Mouse (Mus musculus) neural tube, embryonic 13.5 days (tissue): ENCODE measurements around the gene Cab39. TPM values are rescaled to one million over a fixed set of nuclear protein-coding genes. Genes with fewer than 3 reads are reported as not detected.

Experiments
- ATAC-seq: fragments of 200-750 bp; cut with Nextera tagmentation; 2 replicates; pipeline ENCODE4 v1.8.0; 2017; ENCODE audit warnings: low read depth, mild to moderate bottlenecking, moderate TSS enrichment, moderate library complexity
- H3K27ac ChIP-seq: fragments of 300-500 bp; sonication (generic); replicated peaks from 2 replicates; pipeline ENCODE4 v1.5.1; 2015; ENCODE audit warnings: moderate library complexity, mild to moderate bottlenecking, inconsistent platforms
- H3K27me3 ChIP-seq: fragments of 300-500 bp; sonication (generic); 2 replicates; pipeline ENCODE4 v1.6.1; 2015; ENCODE audit warnings: mild to moderate bottlenecking, inconsistent platforms
- H3K36me3 ChIP-seq: fragments of 300-500 bp; sonication (generic); 2 replicates; pipeline ENCODE4 v1.6.1; 2015; ENCODE audit warnings: mild to moderate bottlenecking, inconsistent platforms
- H3K4me1 ChIP-seq: fragments of 300-500 bp; sonication (generic); replicated peaks from 2 replicates; pipeline ENCODE4 v1.6.1; 2015; ENCODE audit warnings: inconsistent platforms
- H3K4me2 ChIP-seq: fragments of 300-500 bp; sonication (generic); 2 replicates; pipeline ENCODE4 v1.6.1; 2015; ENCODE audit warnings: inconsistent platforms, mild to moderate bottlenecking, moderate library complexity
- H3K4me3 ChIP-seq: fragments of 300-500 bp; sonication (generic); 2 replicates; pipeline ENCODE4 v1.5.1; 2015; ENCODE audit warnings: mild to moderate bottlenecking, inconsistent platforms
- H3K9ac ChIP-seq: fragments of 300-500 bp; sonication (generic); 2 replicates; pipeline ENCODE4 v1.6.1; 2015; ENCODE audit warnings: moderate library complexity, mild to moderate bottlenecking, inconsistent platforms
- H3K9me3 ChIP-seq: fragments of 300-500 bp; sonication (generic); 2 replicates; pipeline ENCODE4 v1.6.1; 2016; ENCODE audit warnings: inconsistent platforms
- WGBS: fragments of 180-500 bp; shearing (Covaris S2); methylation state at CpG from one replicate; pipeline ENCODE4 v1.1.7; 2015; 5-methylcytosine and 5-hydroxymethylcytosine counted together
- polyA plus RNA-seq: library from polyadenylated mRNA; unstranded; fragments of >200 nt; fragmentation: Nextera tagmentation; extraction: Ambion mirVana; gene quantifications from 2 replicates; pipeline ENCODE4 v1.2.1, GENCODE M21; 2015

Gene Cab39
- polyA plus RNA-seq = 53.9 and 56.4 TPM in 2 replicates

DNA sequence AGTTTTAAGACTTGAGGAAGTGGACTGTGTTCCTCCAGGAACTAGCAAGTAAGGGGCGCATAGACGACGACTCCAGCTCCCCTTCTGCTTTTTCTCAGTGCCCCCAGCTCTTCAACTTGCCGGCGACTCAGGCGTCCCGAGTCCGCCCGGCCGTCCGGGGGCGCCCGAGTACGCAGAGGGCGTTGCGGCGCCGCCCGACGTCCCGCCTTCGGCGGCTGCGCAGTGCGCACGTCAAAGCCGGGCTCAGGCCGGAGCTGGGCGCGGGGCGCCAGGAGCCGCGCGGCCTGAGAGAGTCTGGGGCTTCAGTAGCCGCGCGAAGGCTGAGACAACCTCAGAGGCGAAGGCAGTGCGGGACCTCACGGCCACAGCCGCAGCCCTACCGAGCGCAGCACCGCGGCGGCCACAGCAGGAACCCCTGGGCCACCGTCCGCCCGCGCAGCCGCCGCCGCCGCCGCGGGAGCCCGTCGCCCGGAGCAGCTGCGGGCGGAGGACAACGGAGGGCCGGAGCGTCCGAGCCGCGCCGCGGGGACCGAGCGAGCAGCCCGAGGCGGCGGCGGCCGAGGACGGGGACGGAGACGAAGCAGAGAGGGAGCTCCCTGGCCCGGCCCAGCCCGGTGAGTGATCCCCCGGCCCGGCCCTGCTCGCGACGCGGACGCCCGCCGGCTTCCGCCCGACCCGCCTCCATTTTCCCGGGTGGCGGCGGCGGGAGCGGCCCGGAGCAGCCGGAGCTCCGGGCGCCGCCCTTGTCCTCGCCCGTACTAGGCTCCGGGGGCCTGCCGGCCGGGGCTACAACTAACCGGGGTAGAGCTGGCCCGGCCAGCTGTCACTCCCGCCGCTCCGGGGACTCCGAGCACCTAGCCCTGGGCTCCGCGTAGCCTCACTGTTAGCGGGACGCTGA is at the start of gene Cab39:
TSS of gene Cab39 (plus strand) at position 234 of the 898 bp plus-strand sequence.
- Histone ChIP-seq H3K27ac (peak within 1 kb of the TSS; percentile 96), H3K4me3 (peak within 1 kb of the TSS; percentile 98), H3K9ac (peak within 1 kb of the TSS; percentile 98), H3K4me2 (peak within 1 kb of the TSS; percentile 83), H3K4me1 (peaks cover 30% of the 10 kb centered on the region), H3K27me3 (no peaks in the 10 kb centered on the region), H3K9me3 (no peaks in the 10 kb centered on the region), H3K36me3 (peaks cover 4% of the 10 kb centered on the region; the same call in 1 of the 2 replicates)
- under 1% methylated on average over 106 of the region's 118 CpGs for WGBS
- peak; percentile 96 for ATAC-seq

DNA sequence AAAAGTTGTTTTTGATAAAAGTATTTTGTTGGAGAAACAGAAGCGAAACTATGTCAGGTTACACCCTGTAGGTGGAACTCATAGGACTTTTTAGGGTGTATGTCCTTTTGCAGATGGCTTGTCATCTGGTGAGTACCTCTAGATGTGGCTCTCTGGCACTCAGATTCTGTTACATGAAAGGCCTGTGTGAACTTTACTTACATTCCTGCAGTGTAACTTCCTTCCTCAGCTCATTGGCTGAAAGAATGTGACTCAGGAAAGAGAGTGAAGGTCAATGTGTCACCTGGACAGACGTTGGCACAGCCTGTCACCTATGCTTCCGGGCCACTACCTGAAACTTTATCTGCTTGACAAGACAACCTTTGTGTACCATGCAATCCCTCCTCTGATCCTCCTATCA is 48.7 kb upstream of the Cab39 start:
- Histone ChIP-seq H3K9me3 (no peaks in the 10 kb centered on the region), H3K27me3 (no peaks in the 10 kb centered on the region), H3K27ac (no peak overlapping the region), H3K9ac (no peak overlapping the region), H3K36me3 (no peaks in the 10 kb centered on the region), H3K4me1 (peaks cover 11% of the 10 kb centered on the region), H3K4me2 (no peak overlapping the region), H3K4me3 (no peak overlapping the region)
- ATAC-seq = no peak
- 93% methylated on average over 3 of the region's 3 CpGs for WGBS

- Histone ChIP-seq H3K27ac (no peak overlapping the region), H3K9ac (no peak overlapping the region), H3K9me3 (no peaks in the 10 kb centered on the region), H3K36me3 (no peaks in the 10 kb centered on the region), H3K4me1 (peaks cover 11% of the 10 kb centered on the region), H3K27me3 (no peaks in the 10 kb centered on the region), H3K4me3 (no peak overlapping the region), H3K4me2 (no peak overlapping the region)
- 90% methylated on average over 5 of the region's 5 CpGs for WGBS
- no peak for ATAC-seq
Observed at GRCm38 (mm10) chr1:85746511-85746910, 46.7 kb upstream of the Cab39 start.

DNA sequence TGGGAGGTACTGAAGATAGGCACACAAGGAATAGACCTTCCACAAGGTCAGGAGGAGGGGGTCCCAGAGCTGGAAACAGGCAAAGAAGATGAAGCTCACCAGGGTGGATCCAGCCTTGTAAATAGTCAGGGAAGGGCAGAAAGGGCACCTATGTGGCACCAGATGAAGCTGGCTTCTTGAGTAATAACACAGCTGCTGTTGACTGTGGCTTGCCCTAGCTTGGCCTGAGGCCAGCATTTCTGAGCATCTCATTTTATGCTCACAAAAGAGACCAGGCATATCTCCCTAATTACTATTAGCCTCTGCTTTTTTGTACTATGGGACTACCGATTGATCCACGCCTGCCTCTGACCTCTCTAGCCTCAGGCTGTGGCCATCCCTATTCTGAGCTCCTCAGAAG is 43.4 kb upstream of the Cab39 start:
- no peak for ATAC-seq
- 66% methylated on average over 2 of the region's 2 CpGs for WGBS
- Histone ChIP-seq H3K4me1 (no peaks in the 10 kb centered on the region), H3K36me3 (no peaks in the 10 kb centered on the region), H3K4me2 (no peak overlapping the region), H3K4me3 (no peak overlapping the region), H3K27ac (no peak overlapping the region), H3K27me3 (no peaks in the 10 kb centered on the region), H3K9me3 (no peaks in the 10 kb centered on the region), H3K9ac (no peak overlapping the region)

DNA sequence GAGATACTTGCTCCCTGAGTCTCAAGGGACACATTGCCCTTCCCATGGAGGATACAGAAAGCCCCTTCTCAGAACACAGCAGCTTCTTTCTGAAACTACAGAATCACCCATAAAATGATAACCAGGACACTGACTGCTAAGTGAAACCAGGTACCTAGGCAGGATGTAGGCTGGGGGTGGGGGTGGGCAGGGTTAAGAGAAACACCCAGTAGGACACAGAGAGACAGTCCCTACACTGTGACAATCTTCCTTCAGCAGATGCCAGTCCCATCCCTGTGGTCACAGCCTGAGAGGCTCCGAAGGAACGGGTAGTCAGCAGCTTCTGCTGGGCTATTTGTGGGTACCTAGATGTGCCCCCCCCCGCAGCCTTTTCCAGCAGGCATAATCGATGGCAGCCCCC is 42.6 kb upstream of the Cab39 start:
- Histone ChIP-seq H3K9me3 (no peaks in the 10 kb centered on the region), H3K27me3 (no peaks in the 10 kb centered on the region), H3K27ac (no peak overlapping the region), H3K4me2 (no peak overlapping the region), H3K4me1 (no peaks in the 10 kb centered on the region), H3K4me3 (no peak overlapping the region), H3K9ac (no peak overlapping the region), H3K36me3 (no peaks in the 10 kb centered on the region)
- WGBS = 90% methylated on average over 4 of the region's 4 CpGs
- no peak for ATAC-seq

- Histone ChIP-seq H3K4me3 (no peak overlapping the region), H3K9me3 (no peaks in the 10 kb centered on the region), H3K4me2 (no peak overlapping the region), H3K27me3 (no peaks in the 10 kb centered on the region), H3K9ac (no peak overlapping the region), H3K4me1 (no peaks in the 10 kb centered on the region), H3K27ac (no peak overlapping the region), H3K36me3 (no peaks in the 10 kb centered on the region)
- 68% methylated on average over 6 of the region's 6 CpGs for WGBS
- ATAC-seq = no peak
Observed at GRCm38 (mm10) chr1:85751494-85751893, 41.7 kb upstream of the Cab39 start.

DNA sequence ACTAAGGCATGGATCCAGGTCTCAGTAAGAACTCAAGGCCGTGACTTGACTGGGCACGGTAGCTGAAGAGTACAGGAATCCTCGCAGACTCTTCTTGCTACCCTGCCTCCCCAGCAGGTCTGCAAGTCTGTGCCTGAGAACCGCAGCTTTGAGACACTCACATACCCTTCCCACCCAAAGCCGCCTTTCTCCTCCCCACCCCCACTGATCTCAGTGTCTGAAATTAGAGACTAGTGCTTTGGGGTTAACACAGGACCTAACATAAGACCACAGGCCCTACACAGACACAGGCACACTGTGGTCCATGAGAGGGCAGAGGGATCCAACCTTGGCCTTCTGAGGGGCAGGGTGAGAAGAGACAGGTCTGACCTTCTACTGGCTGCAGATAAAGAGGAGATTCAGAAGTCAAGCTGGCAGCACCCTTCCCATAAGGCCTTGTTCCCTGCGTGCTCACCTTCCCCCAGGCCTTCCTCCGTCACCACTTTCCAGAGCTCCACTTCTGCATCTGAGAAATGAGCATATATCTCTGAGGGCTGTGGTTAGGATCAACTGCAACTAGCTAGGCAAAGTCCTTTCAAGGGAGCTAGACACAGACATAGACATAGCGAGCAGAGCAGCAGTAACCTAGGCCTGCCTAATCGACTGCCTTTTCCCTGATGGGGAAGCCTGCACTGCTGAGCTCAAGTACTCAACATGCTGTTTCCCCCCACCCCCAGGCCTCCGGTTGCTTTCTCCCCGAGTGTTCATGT is 41.1 kb upstream of the Cab39 start:
- ATAC-seq = no peak
- 85% methylated on average over 11 of the region's 11 CpGs for WGBS
- H3K27me3 ChIP-seq = no peaks in the 10 kb centered on the region
- H3K4me1 ChIP-seq = no peaks in the 10 kb centered on the region
- no peaks in the 10 kb centered on the region for H3K9me3 ChIP-seq
- H3K4me3 ChIP-seq = no peak overlapping the region
- H3K9ac ChIP-seq = no peak overlapping the region
- H3K36me3 ChIP-seq = no peaks in the 10 kb centered on the region
- no peak overlapping the region for H3K27ac ChIP-seq
- no peak overlapping the region for H3K4me2 ChIP-seq

GRCm38 (mm10) chr1:85757531-85758230 is 35.6 kb upstream of the Cab39 start:
- H3K9me3 ChIP-seq = no peaks in the 10 kb centered on the region
- no peak overlapping the region for H3K27ac ChIP-seq
- 0 out of 2 replicates have a peak, but pooled peaks cover 5% of the 10 kb centered on the region for H3K4me1 ChIP-seq
- H3K27me3 ChIP-seq = no peaks in the 10 kb centered on the region
- WGBS = 84% methylated on average over 6 of the region's 6 CpGs
- no peaks in the 10 kb centered on the region for H3K36me3 ChIP-seq
- no peak for ATAC-seq
- H3K4me2 ChIP-seq = no peak overlapping the region
- no peak overlapping the region for H3K4me3 ChIP-seq
- no peak overlapping the region for H3K9ac ChIP-seq

DNA sequence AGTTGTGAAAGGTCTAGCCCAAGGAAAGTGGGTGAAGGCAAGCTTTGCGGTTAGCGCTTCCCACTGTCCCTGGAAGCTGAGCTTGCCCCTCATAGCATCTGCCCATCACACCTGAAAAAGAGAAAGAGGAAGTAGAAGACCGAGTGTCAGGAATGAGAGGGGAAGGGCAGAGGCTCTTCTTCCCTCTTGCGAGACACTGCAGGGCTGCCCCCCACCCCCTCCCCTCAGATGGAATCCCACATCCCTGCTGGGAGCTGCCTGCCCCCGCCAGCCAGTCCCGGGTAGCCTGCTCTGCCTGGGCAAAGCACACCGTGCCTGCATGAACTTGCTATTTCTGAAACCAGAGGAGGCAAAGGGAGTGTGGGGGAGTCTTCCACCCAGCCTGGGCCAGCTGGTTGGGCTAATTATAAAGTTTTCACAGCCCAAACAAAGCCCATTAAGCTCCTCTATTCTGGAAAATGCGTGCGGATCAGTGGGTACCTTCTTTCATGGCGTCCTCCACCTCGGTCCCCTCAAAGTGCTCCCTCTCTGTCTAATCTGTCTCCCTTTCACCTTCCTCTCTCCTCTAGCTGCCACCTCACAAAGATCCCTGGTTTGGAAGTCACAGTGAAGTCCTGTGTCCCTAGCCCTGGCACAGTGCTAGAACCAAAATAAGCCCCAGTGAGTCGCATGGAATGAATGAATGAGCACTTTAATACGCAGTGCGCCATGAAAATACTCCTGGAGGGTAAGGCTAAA is 34.8 kb upstream of the Cab39 start:
- Histone ChIP-seq H3K36me3 (no peaks in the 10 kb centered on the region), H3K27ac (no peak overlapping the region), H3K4me1 (0 out of 2 replicates have a peak, but pooled peaks cover 5% of the 10 kb centered on the region), H3K4me3 (no peak overlapping the region), H3K9ac (no peak overlapping the region), H3K4me2 (0 out of 2 replicates have a peak overlapping the region, but pooled peaks have one; percentile 14), H3K27me3 (no peaks in the 10 kb centered on the region), H3K9me3 (no peaks in the 10 kb centered on the region)
- no peak for ATAC-seq
- WGBS = 33% methylated on average over 14 of the region's 14 CpGs

GRCm38 (mm10) chr1:85758969-85759293 is 34.3 kb upstream of the Cab39 start:
- no peak for ATAC-seq
- H3K9me3 ChIP-seq = no peaks in the 10 kb centered on the region

GRCm38 (mm10) chr1:85761665-85762064 is 31.6 kb upstream of the Cab39 start:
- Histone ChIP-seq H3K27ac (no peak overlapping the region), H3K9ac (no peak overlapping the region), H3K36me3 (no peaks in the 10 kb centered on the region), H3K27me3 (no peaks in the 10 kb centered on the region), H3K4me1 (0 out of 2 replicates have a peak, but pooled peaks cover 5% of the 10 kb centered on the region), H3K4me3 (no peak overlapping the region), H3K4me2 (no peak overlapping the region), H3K9me3 (no peaks in the 10 kb centered on the region)
- ATAC-seq = no peak
- WGBS = 92% methylated on average over 4 of the region's 4 CpGs

More at GRCm38 (mm10) chr1:85758969-85759293, 34.3 kb upstream of the Cab39 start:
- no peaks in the 10 kb centered on the region for H3K27me3 ChIP-seq
- WGBS = 0% methylated on average over 1 of the region's 1 CpGs
- H3K4me3 ChIP-seq = no peak overlapping the region
- H3K9ac ChIP-seq = no peak overlapping the region
- no peak overlapping the region for H3K4me2 ChIP-seq
- H3K27ac ChIP-seq = no peak overlapping the region
- no peaks in the 10 kb centered on the region for H3K36me3 ChIP-seq
- 0 out of 2 replicates have a peak, but pooled peaks cover 5% of the 10 kb centered on the region for H3K4me1 ChIP-seq
